Mouse (Mus musculus) midbrain, embryonic 10.5 days (tissue): ENCODE data around the gene 3100002H09Rik. TPM values are rescaled to one million over a fixed set of nuclear protein-coding genes. Genes with fewer than 3 reads are reported as not detected.

Experiments
- DNase-seq: peaks from one replicate; pipeline ENCODE4 v3.0.0-alpha.2; 2017; ENCODE audit warnings: low spot score
- H3K27ac ChIP-seq: fragments of 300-500 bp; sonication (generic); replicated peaks from 2 replicates; pipeline ENCODE4 v1.5.1; 2016; ENCODE audit warnings: mild to moderate bottlenecking
- H3K27me3 ChIP-seq: fragments of 300-500 bp; sonication (generic); 2 replicates; pipeline ENCODE4 v1.6.1; 2016; ENCODE audit warnings: low read depth, mild to moderate bottlenecking; ENCODE audit not compliant: poor library complexity, severe bottlenecking
- H3K36me3 ChIP-seq: fragments of 300-500 bp; sonication (generic); 2 replicates; pipeline ENCODE4 v1.6.1; 2016; ENCODE audit warnings: mild to moderate bottlenecking, moderate library complexity
- H3K4me1 ChIP-seq: fragments of 300-500 bp; sonication (generic); 2 replicates; pipeline ENCODE4 v1.6.1; 2016
- H3K4me3 ChIP-seq: fragments of 300-500 bp; sonication (generic); 2 replicates; pipeline ENCODE4 v1.5.1; 2016; ENCODE audit warnings: mild to moderate bottlenecking, moderate library complexity
- H3K9me3 ChIP-seq: fragments of 300-500 bp; sonication (generic); replicated peaks from 2 replicates; pipeline ENCODE4 v1.6.1; 2016; ENCODE audit warnings: mild to moderate bottlenecking
- WGBS: fragments of 180-500 bp; shearing (Covaris S2); methylation state at CpG from one replicate; pipeline ENCODE4 v1.1.7; 2016; 5-methylcytosine and 5-hydroxymethylcytosine counted together
- polyA plus RNA-seq: library from polyadenylated mRNA; unstranded; fragments of >200 nt; fragmentation: Nextera tagmentation; extraction: Ambion mirVana; gene quantifications from 2 replicates; pipeline ENCODE4 v1.2.1, GENCODE M21; 2016

The 3100002H09Rik gene
- polyA plus RNA-seq, 1 experiment from 2014 or later = 0.73 TPM

- Histone ChIP-seq H3K27ac (no peak overlapping the region), H3K4me1 (peaks cover 36% of the 10 kb centered on the region), H3K27me3 (peaks cover 87% of the 10 kb centered on the region), H3K4me3 (no peak overlapping the region), H3K9me3 (no peaks in the 10 kb centered on the region), H3K36me3 (no peaks in the 10 kb centered on the region)
- no peak for DNase-seq
- 73% methylated on average over 4 of the region's 4 CpGs for WGBS
Observed at GRCm38 (mm10) chr4:124573586-124573985, 37.0 kb downstream of the 3100002H09Rik start.

GRCm38 (mm10) chr4:124570977-124571376 is 39.6 kb downstream of the 3100002H09Rik start:
- Histone ChIP-seq H3K4me3 (no peak overlapping the region), H3K4me1 (peaks cover 30% of the 10 kb centered on the region), H3K27me3 (peaks cover 73% of the 10 kb centered on the region), H3K27ac (no peak overlapping the region), H3K36me3 (no peaks in the 10 kb centered on the region), H3K9me3 (no peaks in the 10 kb centered on the region)
- 85% methylated on average over 9 of the region's 9 CpGs for WGBS
- DNase-seq = no peak

DNA sequence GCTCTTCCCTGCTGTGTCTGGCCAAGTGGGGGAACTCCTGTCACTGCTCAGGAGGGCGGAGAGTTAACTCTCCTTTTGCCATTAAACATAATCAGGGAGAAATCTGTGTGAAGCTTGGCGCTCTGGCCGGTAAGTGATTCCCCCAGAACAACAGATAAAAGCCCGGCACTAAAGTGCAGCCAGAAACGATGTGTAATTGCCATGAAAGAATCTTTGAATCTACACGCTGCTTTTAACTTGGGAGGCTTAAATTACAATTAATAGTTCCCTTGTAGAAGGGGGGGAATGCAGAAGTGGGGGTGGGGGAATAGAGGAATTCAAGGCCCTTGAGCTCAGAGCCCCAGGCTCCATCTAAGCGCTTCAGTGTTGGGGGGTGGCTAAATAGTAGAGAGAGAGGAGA is 40.9 kb downstream of the 3100002H09Rik start:
- Histone ChIP-seq H3K4me1 (peaks cover 17% of the 10 kb centered on the region), H3K36me3 (peaks cover 1% of the 10 kb centered on the region; the same call in 1 of the 2 replicates), H3K4me3 (no peak overlapping the region), H3K27me3 (peaks cover 61% of the 10 kb centered on the region), H3K9me3 (no peaks in the 10 kb centered on the region), H3K27ac (no peak overlapping the region)
- DNase-seq = no peak
- WGBS = 53% methylated on average over 7 of the region's 7 CpGs

DNA sequence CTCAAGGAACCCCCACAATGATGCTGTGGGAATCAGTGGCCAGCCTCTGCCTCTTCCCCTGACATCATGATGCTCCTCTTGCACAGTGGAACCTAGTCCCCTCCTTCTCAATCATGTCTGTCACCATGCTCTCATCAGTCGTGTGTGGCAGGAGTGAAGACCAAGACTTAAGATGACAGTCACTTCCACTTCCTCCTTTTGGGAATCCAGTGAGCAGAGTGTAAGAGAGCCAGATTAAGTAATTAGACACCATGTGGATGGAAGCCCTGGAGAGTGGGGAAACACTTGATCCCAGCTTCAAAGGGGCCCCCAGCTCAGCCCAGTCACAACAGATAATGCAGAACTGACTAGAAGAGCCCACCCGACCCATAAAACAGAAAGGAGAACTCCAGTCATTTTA is 47.2 kb downstream of the 3100002H09Rik start:
- 44% methylated on average over 2 of the region's 2 CpGs for WGBS
- Histone ChIP-seq H3K36me3 (peaks cover 5% of the 10 kb centered on the region; the same call in 1 of the 2 replicates), H3K4me3 (no peak overlapping the region), H3K4me1 (peaks cover 28% of the 10 kb centered on the region), H3K9me3 (no peaks in the 10 kb centered on the region), H3K27ac (no peak overlapping the region), H3K27me3 (peaks cover 5% of the 10 kb centered on the region)
- no peak for DNase-seq

- H3K27me3 ChIP-seq = no peaks in the 10 kb centered on the region; the same call in 1 of the 2 replicates
- no peaks in the 10 kb centered on the region for H3K9me3 ChIP-seq
- no peak overlapping the region for H3K4me3 ChIP-seq
- H3K27ac ChIP-seq = peak overlapping the region; percentile 55
- peaks cover 5% of the 10 kb centered on the region; the same call in 1 of the 2 replicates for H3K36me3 ChIP-seq
- 70% methylated on average over 7 of the region's 7 CpGs for WGBS
- H3K4me1 ChIP-seq = peaks cover 28% of the 10 kb centered on the region
- DNase-seq = no peak
Observed at GRCm38 (mm10) chr4:124562721-124563120, 47.9 kb downstream of the 3100002H09Rik start.

Other genes with a start within 250 kb of the 3100002H09Rik start
- 13.8 and 18.2 TPM in 2 replicates for gene Pou3f1, start 46.0 kb upstream of the 3100002H09Rik start, polyA plus RNA-seq
- gene Utp11, start 82.8 kb upstream of the 3100002H09Rik start, polyA plus RNA-seq = 63.6 and 68.0 TPM in 2 replicates
- gene Fhl3, start 89.9 kb upstream of the 3100002H09Rik start, polyA plus RNA-seq = 4.6 and 5.8 TPM in 2 replicates
- 247 and 256 TPM in 2 replicates for gene Sf3a3, start 104.0 kb upstream of the 3100002H09Rik start, polyA plus RNA-seq
- gene Inpp5b, start 131.0 kb upstream of the 3100002H09Rik start, polyA plus RNA-seq = 25.7 and 26.1 TPM in 2 replicates
- gene Mtf1, start 191.3 kb upstream of the 3100002H09Rik start, polyA plus RNA-seq = 19.2 and 21.5 TPM in 2 replicates
- gene Yrdc, start 239.9 kb upstream of the 3100002H09Rik start, polyA plus RNA-seq = 40.0 and 44.0 TPM in 2 replicates
- 51.5 and 52.2 TPM in 2 replicates for gene 1110065P20Rik, start 240.4 kb upstream of the 3100002H09Rik start, polyA plus RNA-seq